Mouse (Mus musculus) thymus, postnatal 25 days (tissue): ENCODE results near the gene Kcnmb3.
"Not testable (repeated sequence)": the region's sequence is repeated elsewhere in the genome, so short reads cannot be mapped to it uniquely, and the experiment has no call there.

Experiments
- DNase-seq: peaks from one replicate; pipeline ENCODE4 v3.0.0; 2022

Gene Kcnmb3

DNA sequence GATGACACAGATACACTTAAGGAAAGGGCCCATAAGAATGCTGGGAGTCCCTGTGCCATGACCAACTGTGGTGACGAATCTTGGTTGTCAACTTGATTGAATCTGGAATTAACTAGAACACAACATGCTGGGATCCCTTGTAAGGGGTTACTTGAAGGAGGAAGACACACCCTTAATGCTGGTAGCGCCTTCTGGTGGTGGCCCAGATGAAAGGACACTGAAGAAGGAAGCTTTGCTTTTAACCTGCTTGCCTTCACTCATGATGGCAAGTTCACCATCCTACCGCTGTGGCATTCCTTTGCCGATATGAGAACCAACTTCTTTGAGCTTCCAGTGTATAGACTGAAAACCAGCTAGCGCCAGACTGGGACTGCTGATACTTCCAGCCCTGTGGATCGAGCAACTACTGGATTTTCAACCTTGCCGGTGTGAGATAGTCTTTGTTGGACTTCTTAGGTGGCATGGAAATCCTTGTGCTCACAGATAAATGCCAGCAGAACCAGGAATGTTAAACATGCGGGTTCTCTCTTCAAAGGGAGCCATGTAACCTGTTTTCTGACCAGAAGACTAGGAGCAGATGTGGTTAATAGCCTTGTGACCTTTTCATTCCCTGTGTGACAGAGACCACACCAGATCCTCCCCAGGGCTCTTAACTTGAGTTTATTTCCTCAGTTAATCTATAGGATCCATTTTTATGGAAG lies 2.5 kb upstream of the Kcnmb3 start:
- peak; percentile 35 for DNase-seq

DNA sequence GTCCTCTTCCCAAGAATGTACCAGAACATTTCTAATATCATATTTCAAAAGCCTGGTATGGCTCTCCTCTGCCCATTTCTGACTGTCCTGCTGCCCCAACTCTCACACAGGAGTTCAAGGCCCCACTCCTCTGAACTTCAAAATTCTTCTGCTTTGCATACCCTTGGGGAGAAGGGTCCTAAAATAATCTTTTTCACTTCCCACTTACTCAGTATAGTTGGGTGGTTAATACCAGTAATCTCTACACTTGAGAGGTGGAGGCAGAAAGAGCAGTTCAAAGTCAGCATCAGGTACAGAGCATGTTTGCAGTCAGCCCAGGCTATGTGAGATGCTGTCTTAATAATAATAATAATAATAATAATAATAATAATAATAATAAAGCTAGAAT lies 1.1 kb downstream of the Kcnmb3 start:
- DNase-seq: no peak

DNA sequence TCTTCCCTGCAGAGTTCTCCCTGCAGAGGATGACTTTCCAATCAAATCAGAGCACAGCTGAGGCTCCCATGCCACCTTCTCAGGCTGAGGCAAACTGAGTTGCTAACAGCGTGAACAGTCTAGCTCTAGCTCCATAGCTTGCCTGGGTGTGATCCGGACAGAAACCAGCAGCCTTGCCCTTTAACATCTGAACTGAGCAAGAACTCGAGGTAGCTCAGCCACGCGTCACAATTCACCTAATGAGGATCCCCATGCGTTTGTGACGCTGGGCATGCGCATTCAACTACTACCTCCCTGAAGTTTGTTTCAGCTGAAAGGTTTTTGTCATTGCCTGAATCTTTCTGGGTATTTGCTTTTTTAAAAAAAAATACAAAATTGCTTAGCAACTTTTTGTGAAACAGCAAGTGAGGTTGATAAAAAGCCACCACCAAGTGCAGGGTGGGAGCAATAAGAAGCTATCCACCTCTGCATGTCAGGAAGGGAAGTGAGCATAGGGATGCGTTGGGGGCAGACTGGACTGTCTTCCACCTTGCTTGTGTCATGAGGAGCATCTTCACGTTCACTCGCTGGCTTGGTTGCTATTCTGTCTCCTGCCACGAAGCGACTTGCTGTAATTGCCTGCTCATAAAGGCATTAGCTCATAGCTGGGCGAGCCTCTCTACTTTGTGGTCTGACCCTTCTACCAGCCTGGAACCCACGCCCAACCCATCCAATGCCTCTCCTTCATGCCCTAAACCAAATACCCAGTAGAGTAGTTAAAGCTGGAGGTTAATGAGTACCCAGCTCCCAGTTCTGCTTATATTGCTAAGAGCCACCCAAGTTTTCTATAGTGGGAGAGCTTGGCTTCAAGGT lies 1.7 kb downstream of the Kcnmb3 start:
- DNase-seq: no peak

DNA sequence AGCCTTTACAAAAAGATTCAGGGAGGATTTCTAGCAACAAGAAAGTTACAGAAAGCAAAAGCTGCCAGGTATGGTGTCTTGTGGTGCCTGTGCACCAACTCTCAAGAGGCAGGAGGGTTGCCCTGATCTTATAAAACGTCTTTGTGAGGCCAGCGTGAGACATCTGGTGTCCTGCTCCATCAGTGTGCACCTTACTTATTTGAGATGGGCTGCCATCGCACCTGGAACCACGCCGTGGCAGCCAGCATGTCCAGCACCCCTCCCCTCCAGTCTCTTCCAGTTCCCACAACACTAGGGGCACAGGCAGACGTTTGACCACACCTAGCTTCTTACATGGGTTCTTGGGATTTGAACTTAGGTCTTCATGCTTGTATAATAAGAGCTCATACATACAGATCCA lies 3.9 kb downstream of the Kcnmb3 start:
- DNase-seq: no peak

DNA sequence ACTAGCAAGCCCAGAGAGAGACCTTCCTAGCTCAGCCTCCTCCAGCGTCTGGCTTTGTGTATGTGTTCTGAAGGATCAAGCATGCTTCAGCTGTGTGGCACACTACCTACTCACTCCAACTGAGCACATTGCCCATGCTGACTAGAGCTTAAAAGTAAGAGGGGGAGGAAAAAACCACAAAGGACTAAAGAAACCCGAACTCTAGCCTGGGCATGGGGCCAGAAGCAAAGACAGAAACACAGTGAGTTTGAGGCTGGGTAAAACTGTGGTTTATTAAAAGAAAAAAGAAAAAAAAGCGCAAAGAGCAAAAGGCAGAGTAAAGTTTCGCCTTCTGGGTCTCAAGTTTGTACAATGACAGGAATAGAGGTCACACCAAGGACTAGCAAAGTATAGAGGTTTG lies 5.5 kb downstream of the Kcnmb3 start:
- no peak for DNase-seq

DNA sequence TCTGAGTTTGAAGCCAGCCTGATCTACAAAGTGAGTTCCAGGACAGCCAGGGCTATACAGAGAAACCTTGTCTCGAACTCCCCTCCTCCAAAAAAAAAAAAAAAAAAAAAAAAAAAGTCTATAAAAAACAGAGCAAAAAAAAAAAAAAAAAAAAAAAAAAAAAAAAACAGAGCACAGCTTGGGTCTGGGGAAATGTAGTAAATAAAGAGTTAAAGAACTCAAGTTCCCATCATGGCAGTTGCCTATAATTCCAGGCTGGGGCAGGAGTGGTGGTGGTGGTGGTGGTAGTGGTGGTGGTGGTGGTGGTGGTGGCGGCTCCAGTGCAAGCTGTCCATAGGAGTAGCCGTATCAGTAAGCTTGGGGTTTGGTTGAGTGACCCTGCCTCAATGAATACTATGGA lies 9.0 kb downstream of the Kcnmb3 start:
- no peak for DNase-seq

DNA sequence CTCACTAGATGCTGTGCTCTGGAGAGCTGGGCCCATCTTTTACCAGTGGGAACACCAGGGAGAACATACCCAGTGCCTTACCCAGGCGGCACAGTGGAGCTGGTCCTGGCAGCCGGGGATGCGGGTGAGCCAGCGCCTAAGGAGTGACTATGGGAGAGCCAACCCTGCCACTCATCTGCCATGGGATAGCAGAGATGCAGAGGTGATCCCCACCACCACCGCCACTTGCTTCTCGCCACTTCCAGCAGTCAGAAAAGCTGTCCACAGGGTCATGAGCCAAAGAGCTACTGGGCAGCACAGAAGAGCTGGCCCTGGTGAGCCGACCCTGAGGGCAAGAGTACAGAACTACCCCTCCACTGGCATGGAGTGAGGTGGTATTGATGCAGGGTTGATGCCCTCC lies 12.1 kb downstream of the Kcnmb3 start:
- no peak for DNase-seq

DNA sequence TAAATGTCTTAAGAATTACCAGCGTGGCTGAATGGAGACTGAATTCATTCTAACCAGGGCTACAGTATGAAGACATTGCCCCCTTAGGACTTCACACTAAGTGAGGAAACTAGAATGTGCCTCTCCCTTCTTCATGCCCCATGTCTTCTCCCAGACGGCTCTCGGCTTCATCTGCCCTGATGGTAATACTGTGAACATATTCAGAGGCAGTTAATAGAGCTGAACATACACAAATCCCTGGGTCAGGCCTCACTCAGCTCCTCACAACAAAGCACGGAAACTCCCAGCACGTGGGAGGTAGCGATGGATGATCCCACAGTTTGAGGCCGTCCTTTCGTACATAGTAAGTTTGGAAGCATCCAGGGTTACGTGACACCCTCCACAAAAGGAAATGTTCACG lies 18.8 kb downstream of the Kcnmb3 start:
- no peak for DNase-seq

DNA sequence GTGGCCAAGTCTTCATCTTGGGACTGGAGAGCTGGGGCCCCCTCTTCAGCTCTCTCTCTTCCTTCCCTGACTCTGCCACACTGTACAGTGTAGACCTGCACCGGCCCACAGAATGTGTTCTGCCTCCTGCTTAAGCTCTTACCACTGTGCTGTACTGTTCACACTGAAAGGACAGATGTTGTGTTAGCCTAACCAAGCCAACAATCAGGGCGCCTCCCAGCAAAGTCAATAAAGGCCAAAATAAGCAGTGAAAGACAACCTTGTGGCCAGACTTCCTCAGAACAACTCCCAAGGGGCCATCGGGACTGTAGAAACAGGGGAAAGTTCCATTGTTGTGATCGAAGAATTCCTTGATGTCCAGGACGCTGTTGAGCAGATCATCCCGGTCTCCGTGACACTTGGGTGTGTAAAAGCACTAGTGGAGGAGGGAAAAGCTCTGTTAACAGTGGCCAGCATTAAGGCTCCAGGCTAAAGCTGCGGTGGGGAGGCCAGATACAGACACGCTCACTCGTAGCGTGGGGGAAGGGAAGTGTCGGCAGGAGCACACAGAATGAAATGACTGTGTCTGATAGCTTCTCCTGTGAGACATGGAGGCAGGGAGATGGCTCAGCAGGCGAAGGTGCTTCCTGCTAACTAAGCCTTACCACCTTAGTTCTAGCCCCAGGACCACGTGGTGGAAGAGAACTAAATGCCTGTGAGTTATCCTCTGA lies 19.7 kb downstream of the Kcnmb3 start:
- no peak for DNase-seq

DNA sequence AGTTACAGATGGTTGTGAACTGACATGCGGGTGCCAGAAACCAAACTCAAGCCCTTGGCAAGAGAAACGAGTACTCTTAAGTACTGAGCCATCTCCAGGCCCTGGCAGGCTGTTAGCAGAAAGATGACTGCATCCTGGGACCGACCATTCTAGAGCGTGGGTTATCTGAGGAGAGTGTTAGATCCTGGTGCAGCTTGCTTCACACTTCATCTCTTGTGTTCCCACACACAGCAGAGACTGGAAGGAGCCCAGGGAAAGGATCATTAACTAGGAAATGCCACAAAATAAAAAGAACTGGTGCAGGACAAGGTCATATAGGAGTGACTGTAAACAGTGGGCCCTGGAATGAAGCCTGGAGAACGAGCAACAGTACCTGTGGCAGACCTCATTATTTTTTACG lies 20.9 kb downstream of the Kcnmb3 start:
- DNase-seq: no peak

DNA sequence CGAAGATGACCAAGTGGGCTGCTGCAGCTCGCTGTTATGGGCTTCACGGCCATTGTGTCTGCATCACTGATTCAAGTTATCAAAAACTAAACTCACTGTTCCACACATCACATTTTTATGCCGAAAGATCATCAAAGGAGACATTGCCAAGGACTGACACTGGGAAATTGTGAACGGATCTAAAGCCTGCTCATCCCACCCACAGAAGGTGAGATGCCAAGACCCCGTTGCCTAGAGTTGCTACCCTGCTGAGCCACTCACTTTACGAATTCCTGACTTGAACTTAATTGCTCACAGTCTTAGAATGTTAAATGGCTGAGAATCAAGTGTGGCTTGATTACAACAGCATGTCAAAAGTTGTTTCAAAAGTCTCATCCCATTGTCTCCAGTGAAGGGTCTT lies 21.6 kb downstream of the Kcnmb3 start:
- no peak for DNase-seq

DNA sequence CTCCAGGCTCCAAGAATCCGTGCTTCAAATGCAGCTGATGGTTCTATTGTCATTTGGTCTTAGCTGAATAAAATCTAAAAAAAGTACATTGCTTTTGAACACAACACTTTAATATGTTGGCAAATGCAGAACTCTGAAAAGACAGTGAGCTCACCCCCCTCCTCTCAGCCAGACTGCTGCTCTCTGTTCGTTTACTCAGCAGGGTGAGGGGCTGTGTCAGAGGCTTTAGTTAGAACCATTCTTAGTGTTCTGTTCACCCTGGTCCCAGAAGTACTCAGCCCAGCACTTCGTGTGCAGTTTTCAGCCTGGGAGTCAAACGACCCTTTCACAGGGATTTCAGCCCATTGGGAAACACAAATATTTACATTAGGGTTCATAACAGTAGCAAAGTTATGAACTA lies 23.6 kb downstream of the Kcnmb3 start:
- DNase-seq: no peak

DNA sequence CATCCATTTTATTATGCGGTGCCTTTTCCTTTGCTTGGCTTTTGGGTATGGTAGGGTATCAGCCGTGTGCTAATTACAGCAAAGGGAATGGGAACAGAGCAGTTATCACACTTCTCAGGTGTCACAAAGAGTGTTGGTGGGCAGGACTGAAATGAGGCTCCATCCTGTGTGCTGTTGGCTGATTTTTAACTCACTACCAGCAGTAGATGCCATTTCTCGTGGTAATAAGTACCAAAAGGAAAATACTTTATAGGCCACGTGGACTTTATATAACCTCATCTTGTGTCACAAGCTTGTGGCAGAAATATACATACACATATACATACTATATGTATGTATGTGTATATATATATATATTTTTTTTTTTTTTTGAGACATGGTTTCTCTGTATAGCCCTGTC lies 24.7 kb downstream of the Kcnmb3 start:
- no peak for DNase-seq

DNA sequence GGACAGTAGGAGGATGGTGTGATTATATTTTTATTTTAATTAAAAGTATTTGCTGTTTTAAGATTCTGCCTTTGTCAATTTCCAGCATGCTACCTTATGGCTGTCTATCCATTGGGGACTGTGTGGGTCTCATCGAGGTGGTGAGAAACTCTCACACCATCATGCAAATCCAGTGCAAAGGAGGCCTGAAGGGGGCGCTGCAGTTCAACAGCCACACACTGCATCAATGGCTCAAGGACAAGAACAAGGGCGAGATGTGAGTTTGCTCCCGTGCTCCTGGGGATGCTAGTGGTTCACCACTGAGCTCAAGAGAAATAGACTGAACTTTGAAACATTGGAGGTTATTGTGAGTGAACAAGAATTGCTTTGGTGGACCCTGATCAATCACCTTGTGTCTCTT lies 32.3 kb downstream of the Kcnmb3 start:
- peak; percentile 35 for DNase-seq

DNA sequence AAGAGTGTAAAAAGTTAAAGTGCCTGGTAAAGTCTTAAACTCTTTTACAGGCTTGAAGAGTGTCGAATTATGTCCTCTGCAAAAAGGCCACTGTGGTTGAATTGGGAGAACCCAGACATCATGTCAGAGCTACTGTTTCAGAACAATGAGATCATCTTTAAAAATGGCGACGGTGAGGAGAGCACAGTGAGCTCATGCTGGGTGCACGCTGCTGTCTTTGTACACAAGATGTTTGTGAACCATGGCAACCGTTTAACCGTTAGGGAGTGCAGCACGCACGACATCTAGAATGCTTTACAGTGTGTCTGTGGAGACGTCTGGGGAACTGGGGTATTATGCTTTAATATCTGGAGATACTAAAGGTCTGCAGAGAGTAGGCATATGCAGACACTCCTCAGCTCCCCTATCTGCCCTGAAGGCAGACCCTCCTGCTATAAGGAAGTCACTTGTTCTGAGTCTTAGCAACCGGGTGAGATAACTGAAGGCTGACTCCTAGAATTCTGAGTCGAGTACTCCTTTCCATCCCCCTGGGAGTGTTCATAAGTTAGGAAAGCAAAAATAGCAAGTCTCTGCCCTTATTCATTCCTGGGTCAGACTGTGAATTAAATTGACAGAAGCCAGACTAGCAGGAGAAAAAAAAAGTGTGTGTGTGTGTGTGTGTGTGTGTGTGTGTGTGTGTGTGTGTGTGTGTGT lies 37.6 kb downstream of the Kcnmb3 start:
- no peak for DNase-seq

DNA sequence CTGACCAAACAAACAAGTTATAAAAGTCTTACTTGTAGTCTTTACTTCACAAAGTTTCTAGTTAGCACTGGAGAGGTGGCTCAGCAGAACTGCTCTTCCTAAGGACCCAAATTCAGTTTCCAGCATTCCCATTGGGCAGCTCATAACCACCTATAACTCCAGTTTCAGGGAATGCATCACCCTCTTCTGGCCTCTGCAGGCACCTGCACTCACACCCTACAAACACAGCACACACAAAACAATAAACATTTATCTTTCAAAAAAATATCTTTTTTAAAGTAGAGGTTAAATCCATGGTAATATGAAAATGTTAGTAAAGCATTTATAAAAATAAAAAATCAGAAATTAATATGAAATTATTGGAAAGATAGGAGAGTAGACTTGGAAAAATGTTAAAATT lies 50.3 kb downstream of the Kcnmb3 start:
- no peak for DNase-seq

DNA sequence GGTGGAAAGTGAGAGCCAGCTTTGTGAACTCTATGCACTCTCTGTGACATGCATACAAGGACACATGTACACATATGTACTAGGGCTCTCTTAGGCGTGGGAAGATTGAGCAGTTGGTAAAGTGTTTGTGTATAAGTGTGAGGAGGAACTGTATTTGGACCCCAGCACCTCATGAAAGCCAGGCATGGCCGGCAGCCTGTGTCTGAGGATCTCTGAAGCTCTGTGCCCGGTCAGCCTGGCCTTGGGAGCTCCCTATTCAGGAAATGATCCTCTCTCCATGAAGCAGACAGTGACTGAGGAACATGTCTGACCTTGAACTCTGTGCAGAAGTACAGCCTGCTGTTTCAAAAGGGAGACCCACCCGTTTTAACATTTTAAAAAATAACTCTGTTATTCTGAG lies 53.3 kb downstream of the Kcnmb3 start:
- no peak for DNase-seq

DNA sequence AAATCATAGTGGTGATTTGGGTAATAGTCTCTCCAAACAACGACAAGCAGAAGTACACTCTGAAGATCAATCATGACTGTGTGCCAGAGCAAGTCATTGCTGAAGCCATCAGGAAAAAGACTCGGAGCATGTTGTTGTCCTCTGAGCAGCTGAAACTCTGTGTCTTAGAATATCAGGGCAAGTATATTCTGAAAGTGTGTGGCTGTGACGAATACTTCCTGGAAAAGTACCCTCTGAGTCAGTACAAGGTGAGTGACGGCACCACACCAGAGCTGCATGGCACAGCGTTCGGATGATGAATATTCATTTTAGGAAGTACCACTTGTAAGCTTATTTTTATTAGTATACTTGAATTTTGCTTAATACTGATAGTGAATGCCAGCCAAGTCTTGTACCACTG lies 54.2 kb downstream of the Kcnmb3 start:
- DNase-seq: no peak

DNA sequence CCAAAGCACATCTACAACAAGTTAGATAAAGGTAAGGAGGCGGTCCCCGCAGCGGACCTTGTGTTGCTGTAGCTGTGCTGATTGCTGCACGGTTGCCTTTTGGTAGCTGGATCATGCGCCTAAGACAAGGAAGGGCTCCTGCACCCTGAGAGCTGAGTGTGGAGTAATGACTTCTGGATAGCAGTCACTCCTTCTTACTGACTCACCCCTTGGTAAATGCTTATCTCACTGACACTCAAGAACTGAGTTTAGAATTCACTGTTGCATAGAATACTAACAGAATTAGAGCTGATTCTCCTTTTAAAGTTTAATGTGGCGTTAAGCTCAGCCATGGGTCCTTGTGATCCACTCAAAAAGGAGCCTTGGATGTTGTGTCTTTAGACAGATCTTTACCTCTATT lies 54.7 kb downstream of the Kcnmb3 start:
- DNase-seq: no peak

DNA sequence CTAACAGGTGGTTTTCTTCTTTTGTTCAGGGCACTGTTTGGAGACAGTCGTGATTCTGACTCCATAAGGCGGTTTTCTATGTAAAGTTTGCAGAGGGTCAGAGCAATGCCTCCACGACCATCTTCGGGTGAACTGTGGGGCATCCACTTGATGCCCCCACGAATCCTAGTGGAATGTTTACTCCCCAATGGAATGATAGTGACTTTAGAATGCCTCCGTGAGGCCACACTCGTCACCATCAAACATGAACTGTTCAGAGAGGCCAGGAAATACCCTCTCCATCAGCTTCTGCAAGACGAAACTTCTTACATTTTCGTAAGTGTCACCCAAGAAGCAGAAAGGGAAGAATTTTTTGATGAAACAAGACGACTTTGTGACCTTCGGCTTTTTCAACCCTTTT lies 55.9 kb downstream of the Kcnmb3 start:
- DNase-seq: no peak

DNA sequence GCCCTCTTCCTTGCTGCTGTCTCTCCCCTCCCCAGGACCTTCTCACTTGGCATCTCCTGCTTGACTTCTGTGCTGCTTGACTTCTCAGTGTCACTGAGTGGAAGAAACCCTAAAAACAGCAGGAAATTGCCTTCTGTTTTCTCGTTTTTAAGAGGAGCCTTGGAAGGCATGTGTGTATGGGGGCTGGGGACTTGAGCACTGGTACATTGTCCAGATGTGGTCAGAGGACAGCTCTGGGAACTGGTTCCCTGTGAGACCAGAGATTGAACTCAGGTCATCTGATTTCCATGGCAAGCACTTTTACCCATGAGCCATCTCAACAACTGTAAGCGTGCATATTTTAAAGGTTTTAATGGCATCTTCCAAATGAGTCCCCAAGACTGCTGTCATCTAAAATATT lies 58.0 kb downstream of the Kcnmb3 start:
- no peak for DNase-seq

DNA sequence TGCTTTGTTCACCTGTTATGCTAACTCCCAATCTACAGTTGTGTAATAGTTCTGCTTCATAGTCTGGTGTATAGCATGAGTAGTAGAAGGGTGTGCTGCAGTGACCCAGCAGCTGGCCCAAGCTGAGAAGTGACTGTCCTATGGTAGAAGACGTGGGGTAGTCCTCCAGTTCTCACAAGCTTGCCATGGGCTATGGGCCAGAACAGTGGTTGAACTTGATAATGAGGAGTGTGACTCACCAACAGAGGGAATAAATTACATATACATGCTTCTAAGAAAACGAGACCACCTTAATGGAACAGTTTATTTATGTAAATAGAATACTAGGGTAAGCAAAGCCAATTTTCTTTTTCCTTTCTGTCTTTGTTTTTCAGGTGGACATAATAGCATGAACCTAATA lies 61.6 kb downstream of the Kcnmb3 start:
- DNase-seq: no peak

DNA sequence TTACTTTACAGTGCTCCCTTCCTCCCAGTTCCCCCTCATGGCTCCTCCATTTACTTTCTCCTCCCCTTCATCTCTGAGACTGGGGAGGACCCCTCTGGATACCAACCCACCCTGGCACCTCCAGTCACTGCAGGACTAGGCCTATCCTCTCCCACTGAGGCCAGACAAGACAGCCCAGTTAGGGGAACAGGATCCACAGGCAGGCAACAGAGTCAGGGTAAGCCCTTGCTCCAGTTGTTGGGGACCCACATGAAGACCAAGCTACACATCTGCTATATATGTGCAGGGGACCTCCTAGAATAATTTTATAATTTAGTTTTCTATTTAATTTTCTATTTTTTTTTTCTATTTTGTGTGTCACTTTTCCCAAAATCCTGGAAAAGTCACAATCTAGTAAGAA lies 62.7 kb downstream of the Kcnmb3 start:
- not testable (repeated sequence) for DNase-seq
